Mouse (Mus musculus): ENCODE results near the gene Gm1123.

DNA sequence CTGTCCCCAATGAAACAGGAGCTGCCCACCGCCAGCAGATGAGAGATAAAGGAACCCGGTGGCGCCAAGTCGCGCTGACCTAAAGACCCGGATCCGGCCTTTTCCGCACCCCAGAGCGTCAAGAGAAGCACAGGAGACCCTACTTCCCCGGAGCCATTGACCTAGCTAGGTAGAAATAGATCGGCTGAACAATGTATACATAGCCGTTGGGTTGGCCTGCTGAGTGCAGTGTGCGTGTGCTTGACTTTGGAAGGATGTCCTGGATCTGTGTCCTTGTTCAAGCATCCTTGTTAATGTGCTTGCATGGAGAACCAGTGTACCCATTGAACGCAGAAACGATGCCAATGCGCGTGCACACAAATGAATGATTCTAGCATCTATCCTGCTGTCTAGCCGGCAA, 71.9 kb downstream of the Gm1123 start:
- TF ChIP-seq CTCF (IDR thresholded peaks at IDR 0.05; ENCODE audit: extremely low read depth, insufficient read depth, low read length) (no peak), POLR2A (IDR thresholded peaks at IDR 0.05; ENCODE audit: extremely low read depth, insufficient read depth, low read length) (no peak)

Data from cortical plate, adult 2 months (tissue).